Mouse (Mus musculus): Measurements from ENCODE around the gene Mylip.
A peak's percentile ranks its signal among the peaks of the same experiment; 100 is the strongest.

Gene Mylip

DNA sequence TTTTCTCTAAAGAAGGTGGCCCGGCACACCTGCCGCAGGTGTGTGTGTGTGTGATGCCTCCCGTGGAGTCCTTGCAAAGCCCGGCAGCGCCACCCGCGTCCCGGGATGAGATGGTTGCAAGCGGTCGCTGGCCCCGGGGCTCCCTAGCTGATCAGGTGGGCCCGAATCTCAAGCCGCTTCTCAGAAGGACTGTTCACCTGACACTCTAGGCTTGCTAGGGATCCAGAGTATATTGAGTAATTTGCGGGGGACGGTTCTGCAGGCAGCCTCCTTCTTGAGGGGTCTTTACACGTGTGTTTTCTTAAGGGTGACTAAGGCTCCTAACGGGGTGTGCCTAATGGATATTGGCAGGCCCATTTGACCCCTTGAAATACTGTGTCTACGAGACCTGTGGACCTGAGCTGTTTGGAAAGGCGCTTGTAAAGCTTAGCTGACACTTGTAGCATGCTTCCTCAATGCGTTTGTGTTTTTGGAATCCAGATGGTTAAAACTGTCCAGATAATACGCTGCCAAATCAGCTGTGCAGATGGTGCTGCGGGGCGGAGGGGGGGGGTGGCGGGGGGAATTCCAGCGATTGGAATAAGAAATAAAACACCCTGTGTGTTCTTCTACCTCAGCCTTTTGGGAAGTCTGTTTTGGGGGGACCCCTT, 895 bp downstream of the Mylip start:
- 0 out of 2 replicates have a peak, but pooled peaks have one; percentile 2 for ATAC-seq (ENCODE audit: insufficient number of reproducible peaks, low FRiP score, low TSS enrichment)

DNA sequence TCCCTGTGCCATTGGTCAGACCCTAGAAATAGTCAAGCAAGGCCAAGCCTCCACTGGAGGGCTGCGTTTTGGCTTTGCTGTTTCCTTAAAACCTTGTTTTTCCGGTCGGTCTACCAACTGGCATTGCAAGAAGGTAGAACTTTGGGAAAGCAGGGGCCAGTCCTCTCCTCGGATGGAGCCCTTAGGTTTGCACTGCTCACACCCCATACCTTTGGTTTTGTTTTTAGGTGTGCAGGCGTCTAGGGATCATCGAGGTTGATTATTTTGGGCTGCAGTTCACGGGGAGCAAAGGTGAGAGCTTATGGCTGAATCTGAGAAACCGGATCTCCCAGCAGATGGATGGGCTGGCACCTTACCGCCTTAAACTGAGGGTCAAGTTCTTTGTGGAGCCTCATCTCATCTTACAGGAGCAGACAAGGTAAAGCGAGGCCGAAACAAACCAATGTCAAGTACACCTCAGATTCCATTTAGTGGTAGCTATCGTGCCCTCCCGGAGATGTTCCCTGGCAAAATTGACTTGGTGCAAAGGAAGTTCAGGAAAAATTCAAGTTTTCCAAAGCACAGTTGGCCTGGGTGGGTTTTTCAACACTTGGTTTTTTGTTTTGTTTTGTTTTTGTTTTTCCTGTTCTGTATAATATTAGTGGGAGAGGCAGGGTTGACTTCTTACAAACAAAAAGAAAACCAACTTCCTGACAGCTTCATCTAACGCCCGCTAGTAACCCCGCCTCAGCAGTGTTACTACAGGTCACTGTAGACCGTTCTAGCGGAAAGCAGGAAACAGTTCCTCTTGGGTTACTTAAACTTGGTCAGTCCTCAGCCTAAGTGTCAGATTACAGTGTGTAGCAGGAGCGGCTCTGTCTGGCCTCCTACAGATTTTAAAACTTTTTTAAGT, 1.7 kb downstream of the Mylip start:
- no peak for ATAC-seq (ENCODE audit: insufficient number of reproducible peaks, low FRiP score, low TSS enrichment)

DNA sequence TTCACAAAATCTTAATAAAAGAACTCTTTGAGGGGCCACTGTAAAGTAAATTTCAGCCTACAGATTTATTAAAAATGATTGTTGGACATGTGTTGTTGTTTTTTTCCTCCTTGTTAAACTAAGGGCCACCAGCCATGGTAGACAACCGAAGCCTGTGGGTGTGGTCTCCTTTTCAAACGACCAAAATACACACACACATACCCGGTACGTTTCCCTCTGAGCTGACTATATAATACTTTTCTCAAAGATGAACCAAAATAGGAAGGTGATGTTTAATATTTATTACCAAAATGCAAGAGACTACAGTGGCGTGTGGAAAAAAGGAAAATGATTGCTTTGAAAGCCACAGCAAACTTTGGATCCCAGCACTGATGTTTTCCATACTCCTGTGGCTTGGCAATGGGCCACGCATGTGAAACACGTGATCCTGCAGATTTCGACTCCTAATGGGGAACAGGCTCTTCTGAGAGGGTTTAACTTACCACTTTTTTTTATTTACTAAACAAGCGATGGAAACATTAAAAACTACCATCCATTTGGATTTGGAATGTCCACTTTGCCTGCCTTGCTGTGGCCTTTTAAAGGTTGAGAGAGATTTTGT, 2.4 kb downstream of the Mylip start:
- no peak for ATAC-seq (ENCODE audit: insufficient number of reproducible peaks, low FRiP score, low TSS enrichment)

DNA sequence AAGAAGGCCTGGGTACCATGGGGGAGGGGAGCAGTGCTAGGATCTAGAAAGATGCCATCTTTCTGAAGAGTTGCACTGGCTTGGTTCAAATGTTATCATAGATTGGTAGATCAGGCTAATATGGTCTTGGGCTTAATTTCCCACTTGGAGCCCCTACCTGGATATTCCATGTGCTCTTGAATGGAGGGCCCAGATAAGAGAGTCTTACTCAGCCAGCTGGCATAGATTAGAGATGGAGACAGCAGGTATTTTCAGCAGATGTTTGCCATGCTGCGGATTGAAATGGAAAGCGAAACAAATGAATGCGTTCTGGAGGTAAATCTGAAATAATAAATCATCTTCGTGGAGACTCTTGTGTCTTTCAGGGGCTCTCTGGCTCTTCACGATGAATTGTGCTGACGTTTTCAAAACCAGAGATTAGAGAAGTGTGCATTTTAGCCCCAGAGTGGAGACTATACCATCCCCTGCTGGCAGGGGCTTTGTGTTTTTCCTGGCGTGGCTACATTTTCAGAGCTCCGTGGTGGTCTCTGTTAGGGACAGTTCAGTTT, 4.8 kb downstream of the Mylip start:
- no peak for ATAC-seq (ENCODE audit: insufficient number of reproducible peaks, low FRiP score, low TSS enrichment)

DNA sequence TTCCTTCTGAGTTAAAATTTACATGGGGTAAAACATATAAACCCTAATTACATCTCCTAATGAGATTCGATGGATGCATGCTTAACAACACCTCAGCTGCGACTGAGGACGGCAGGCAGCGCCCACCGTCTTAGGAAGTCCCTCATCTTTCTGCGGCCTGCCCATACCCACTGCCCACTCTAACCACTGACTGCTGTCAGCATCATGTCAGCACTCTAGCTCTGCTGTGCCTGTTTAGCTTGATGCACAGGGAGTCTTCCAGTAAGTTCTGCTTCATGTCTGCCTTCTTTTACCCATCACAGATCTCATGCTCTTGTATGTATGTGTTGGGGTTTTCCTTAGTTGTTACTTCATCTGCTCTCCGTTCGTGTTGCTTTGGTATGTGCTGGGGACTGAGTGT, 7.2 kb downstream of the Mylip start:
- ATAC-seq (ENCODE audit: insufficient number of reproducible peaks, low FRiP score, low TSS enrichment), result no peak

DNA sequence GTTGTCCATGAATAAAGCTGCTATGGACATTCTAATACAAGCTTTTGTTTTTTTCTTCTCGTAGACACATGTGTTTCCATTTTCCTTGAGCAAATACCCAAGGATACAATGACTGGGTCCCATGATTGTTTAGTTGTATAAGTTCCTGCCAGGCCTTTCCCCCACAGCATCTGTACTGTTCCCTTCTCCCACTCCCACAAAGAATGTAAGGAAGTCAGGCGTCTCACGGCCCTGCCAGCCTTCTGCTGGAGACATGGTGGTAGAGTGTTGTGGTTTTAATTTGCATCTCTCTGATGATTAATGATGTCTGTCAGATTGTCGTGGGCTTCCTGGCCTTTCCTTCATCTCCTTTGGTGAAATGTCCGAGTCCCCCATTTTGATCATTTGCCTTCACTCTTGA, 7.7 kb downstream of the Mylip start:
- no peak for ATAC-seq (ENCODE audit: insufficient number of reproducible peaks, low FRiP score, low TSS enrichment)

DNA sequence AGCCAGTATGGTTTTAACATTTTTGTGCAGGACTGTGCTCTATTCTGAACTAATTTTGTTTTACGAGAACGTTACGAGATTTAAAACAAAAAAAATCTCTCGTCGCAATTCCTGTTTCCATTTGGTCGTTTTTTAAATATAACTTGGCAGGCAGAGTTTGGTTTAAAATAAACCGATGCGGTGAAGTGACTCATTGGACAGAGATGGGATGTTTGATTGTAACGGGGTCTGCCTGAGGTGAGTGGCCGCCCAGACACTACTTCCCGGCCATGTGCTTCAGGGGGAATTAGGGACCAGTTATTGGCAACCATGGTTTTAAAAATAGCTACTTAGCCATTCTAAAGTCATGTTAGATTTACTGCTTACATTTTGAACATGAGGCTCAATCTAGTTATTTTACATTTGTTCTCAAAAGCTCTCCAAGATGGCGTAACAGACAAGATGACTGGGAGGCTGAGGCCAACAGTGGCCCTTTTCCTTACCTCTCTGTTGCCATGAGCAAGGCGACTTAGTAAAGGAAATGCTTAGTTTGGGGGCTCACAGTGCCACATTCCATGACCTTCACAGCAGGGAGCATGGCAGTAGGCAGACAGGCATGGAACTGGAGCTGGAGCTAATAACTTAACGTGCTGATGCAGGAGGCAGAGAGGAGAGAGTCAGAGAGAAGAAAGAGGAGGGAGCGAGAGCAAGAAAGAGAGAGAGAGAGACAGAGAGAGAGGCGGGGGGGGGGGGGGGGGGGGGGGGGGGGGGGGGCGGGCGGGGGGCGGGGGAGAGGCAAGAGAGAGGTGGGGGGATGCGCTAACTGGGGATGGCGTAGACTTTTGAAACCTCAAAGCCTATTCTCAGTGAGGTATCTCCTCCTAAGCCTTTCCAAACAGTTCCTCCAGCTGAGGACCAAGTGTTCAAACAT, 8.6 kb downstream of the Mylip start:
- ATAC-seq (ENCODE audit: insufficient number of reproducible peaks, low FRiP score, low TSS enrichment), result no peak

DNA sequence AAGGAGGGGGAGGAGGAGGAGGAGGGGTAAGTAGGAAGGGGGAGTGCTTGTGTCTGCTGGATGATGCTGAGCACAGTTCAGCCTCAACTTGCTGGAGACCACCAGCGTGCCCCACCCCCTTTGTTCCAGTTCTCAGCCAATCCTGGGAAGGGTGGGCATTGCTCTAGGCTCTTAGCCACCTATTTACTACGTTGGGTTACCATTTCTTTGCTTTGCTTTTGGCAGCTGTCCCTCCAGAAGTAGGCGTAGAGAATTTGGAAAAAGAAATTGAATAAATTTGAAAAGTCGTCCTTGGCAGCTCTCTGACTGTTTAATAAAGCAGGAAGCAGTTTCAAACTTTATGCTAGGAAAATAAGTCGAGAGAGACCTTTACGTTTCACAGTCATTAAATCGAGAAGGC, 11.2 kb downstream of the Mylip start:
- no peak for ATAC-seq (ENCODE audit: insufficient number of reproducible peaks, low FRiP score, low TSS enrichment)

DNA sequence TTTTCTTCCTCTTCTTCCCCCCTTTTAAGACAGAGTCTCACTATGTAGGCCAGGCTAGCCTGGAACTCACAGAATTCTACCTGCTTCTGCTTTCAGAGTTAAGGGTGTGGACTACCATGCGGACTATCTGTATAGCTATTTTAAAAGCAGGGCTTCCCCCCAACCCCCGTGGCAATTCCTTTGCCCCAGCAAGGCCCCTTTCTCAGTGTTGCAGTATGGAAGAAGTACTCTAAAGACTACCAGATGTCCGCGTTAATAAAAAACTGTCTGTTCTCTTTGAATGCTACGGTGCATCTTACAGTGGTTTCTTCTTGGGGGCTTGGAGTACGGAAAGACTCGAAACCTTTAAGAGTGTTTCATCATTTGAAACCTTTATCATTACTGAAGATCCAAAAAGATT, 12.3 kb downstream of the Mylip start:
- no peak for ATAC-seq (ENCODE audit: insufficient number of reproducible peaks, low FRiP score, low TSS enrichment)

DNA sequence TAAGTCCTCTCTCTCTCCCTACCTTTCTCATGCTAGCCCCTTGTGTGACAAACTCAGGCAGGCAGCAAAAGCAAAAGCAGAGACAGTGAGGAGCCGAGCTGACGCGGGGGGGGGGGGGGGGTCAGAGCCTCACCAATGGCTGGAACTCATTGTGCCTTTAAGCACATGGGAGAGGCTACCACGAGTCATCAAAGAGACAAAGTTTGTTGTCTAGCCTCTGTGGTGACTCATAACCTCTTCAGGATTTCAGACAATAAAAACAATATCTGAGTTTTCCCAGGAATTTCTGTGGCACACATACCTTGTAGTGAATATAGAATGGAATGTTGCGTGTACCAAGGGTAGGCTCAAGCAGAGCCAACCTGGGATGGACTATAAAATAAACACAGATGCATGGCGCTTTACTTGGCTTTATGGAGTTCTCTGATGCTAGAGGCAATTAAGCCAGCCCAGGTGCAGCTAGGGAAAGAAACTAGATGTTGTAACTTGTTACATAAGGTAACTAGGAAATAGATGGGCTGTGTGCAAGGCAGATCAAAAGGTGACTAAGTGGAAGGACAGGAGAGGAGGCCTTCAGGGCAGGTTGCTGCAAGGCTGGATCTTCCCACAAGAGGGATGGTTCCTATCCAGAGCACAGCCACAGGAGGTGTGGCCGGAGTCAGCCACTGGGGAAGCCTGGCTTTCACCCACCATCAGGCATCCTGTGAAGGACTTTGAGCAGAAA, 12.9 kb downstream of the Mylip start:
- ATAC-seq (ENCODE audit: insufficient number of reproducible peaks, low FRiP score, low TSS enrichment), result no peak

DNA sequence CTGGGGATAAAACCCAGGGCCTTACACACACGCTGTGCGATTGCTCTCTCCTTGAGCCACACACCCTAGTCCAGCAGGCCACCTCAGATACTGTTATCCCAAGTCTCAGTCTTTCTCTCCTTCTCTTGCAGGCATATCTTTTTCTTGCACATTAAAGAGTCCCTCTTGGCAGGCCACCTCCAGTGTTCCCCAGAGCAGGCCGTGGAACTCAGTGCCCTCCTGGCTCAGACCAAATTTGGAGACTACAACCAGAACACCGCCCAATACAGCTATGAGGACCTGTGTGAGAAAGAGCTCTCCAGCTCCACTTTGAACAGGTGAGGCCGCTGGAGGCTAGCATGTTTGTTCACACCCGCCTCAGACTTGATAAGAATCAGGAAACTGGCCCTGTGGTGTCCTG, 14.7 kb downstream of the Mylip start:
- no peak for ATAC-seq (ENCODE audit: insufficient number of reproducible peaks, low FRiP score, low TSS enrichment)

DNA sequence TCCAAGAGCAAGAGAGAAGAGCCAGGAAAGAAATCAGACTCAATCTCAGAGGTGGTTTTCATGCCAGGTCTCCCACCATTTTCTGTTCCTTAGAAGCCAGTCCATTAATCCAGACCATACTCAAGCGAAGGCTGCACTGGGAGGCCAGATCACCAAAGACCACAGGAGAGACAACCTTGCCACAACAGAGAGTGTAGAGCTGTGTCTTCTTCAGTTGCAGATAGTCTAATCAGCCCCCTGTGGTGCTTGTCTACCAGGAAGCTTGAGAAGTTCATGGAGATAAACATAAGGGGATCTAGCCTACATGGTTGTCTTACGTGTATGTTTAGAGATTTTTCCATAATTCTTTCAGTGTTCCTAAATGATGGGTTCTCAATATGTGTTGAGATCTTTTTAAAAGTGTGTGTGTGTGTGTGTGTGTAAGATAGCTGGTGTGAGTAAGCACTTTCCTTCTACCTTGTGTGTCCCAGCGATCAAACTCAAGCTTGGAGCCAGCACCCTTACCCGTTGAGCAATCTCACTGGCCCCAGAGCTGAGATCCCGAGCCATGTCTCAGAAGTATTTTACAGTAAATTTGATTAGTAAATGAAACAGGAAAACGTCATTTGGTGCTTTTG, 15.8 kb downstream of the Mylip start:
- no peak for ATAC-seq (ENCODE audit: insufficient number of reproducible peaks, low FRiP score, low TSS enrichment)

DNA sequence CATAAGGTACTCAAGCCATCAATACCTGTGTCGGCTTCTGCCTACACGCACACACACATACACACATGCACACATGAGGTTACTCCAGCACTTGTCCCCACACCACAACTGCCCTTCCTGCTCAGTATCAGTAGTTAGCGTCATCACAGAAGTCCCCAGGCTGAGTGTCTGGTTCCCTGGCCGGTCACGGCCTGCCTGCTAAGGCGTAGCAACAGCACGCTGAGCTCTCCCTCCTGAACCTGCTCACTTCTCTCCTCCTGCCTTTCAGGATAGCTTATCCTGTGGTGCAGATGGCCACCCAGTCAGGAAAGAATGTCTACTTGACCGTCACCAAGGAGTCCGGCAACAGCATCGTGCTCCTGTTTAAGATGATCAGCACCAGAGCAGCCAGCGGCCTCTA, 16.7 kb downstream of the Mylip start:
- no peak for ATAC-seq (ENCODE audit: insufficient number of reproducible peaks, low FRiP score, low TSS enrichment)

DNA sequence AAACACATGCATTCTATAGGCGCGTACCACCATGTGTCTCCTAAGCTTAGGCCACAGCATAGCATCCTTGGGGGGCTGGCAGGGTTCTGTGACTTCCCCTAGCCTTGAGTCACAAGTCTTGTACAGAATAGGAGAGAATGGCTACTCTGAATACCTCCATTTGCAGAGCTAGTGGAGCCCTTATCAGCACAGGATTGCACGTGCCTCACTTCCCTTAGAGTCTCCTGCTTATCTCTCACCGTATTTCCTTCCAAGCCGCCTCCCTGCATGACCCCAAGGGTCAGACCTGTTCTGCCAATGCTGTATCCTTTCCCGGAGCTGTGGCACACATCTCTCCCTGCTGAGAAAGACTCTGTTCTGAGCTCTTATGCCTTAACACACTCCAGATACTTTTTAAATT, 17.2 kb downstream of the Mylip start:
- ATAC-seq (ENCODE audit: insufficient number of reproducible peaks, low FRiP score, low TSS enrichment), result no peak

DNA sequence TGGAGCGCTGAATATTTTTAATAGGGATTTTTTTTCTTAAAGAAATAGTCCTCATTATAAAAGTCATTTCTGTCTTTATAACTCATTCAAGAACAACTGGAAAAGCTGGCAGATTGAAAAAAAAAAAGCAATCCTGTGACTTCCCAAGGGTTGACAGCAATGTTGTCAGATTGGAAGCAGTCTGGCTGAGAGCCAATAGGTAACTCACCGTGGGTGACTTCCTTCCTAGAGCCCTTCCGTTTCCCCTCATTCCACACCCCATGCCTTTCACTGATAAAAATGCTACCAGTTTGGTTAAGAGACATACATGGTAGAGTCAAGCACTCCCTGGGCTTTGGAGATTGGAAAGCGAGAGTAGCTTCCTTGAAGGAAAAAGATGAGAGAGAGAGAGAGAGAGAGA, 21.4 kb downstream of the Mylip start:
- no peak for ATAC-seq (ENCODE audit: insufficient number of reproducible peaks, low FRiP score, low TSS enrichment)

DNA sequence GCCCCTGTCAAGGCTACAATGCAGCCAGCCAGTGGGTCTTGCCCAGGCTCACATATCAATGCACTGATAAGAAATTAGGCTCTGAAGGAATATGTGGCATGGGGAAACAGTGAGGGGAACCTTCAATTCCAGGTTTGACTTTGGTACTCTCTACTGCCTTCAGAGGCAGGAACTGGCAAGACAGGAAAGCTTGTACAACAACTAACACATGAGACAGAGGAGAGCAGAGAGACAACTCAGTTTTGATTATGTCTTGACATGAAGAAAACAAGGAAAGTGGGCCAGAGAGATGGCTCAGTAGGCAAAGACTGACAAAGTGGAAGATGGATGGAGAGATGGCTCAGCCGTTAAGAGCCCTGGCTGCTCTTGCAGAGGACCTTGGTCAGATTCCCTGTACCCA, 23.5 kb downstream of the Mylip start:
- ATAC-seq (ENCODE audit: insufficient number of reproducible peaks, low FRiP score, low TSS enrichment), result no peak

DNA sequence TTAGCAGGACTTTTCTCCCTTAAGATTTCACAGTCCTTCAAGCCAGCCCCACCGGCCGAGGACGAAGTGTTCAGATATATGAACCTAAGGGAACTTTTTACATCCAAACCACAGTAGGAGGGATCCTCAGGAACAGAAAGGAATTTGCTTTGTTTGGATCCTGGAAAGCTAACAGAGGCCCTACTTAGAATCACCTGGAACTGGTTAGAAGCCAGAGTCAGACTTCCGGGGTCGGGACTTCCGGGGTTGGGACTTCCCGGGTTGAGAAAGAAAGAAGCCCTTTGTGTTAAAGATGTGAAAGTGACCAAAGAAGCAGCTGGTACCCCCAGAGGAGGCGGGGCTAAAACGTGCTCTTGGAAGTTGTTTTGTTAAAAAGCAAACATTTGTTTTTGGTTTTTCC, 24.5 kb downstream of the Mylip start:
- ATAC-seq (ENCODE audit: insufficient number of reproducible peaks, low FRiP score, low TSS enrichment), result no peak

DNA sequence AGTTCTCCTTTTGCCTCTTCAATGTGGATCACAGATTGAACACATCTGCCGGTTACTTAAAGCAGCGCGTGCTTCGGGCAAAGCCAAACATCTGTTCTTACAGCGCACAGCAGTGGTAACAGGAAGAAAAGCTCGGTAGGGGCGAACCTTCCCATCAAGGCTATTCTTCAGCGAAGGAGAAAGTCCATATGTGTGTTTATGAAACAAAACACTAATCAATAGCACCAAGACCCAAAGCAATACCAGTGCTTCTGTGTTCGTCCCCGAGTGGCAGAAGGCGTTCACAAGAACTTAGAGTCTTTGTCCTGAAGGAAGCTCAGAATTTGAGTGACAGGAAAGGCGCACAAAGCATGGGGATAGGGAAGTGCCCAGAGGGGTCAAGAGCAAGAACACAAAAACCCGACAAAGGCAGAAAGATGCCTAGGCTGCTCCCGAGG, 27.1 kb downstream of the Mylip start:
- ATAC-seq (ENCODE audit: insufficient number of reproducible peaks, low FRiP score, low TSS enrichment), result no peak

DNA sequence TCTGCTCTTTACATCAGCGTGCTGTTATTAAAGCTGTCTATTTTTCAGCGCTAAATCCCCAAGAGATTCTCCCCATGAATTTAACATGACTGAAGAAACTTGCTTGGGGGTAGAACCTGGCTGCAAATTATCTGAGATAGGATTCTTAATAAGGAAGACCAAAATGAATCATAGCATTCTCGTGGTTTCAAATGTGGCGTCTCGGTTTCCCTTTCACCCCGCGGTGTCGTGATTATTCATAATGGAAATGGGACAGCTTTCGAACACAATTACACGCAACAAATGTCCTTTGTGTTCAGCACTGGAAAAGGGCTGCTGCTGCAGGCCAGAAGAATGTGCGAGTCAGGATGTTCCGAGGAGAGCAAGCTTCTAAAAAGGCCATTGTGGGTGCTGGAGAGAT, 29.4 kb downstream of the Mylip start:
- no peak for ATAC-seq (ENCODE audit: insufficient number of reproducible peaks, low FRiP score, low TSS enrichment)

All from cerebellum, adult (tissue).